Mouse (Mus musculus): ENCODE data around the gene Ccl1. TPM values are rescaled to one million over a fixed set of nuclear protein-coding genes. Genes with fewer than 3 reads are reported as not detected.

The Ccl1 gene
- polyA plus RNA-seq, 1 experiment from 2014 or later, result not detected

- H3K4me1 ChIP-seq, result no peaks in the 10 kb centered on the region
- no peak overlapping the region for H3K4me2 ChIP-seq
- H3K4me3 ChIP-seq (replicated peaks), result no peak overlapping the region
- H3K9me3 ChIP-seq (replicated peaks), result no peaks in the 10 kb centered on the region
- 35% methylated on average over 4 of the region's 4 CpGs for WGBS
- no peak overlapping the region for H3K27ac ChIP-seq
- no peak for ATAC-seq (replicated peaks; ENCODE audit: low FRiP score)
- no peaks in the 10 kb centered on the region for H3K36me3 ChIP-seq
- no peak overlapping the region for H3K9ac ChIP-seq
- H3K27me3 ChIP-seq, result peaks cover 29% of the 10 kb centered on the region
Measured at GRCm38 (mm10) chr11:82253421-82253820, 52.1 kb downstream of the Ccl1 start.

GRCm38 (mm10) chr11:82251251-82251650 lies 54.2 kb downstream of the Ccl1 start:
- Histone ChIP-seq H3K36me3 (no peaks in the 10 kb centered on the region), H3K9ac (no peak overlapping the region), H3K27me3 (peaks cover 17% of the 10 kb centered on the region), H3K4me1 (no peaks in the 10 kb centered on the region), H3K9me3 (replicated peaks) (no peaks in the 10 kb centered on the region), H3K27ac (no peak overlapping the region), H3K4me2 (no peak overlapping the region), H3K4me3 (replicated peaks) (no peak overlapping the region)
- 66% methylated on average over 6 of the region's 6 CpGs for whole genome bisulfite sequencing
- ATAC-seq (replicated peaks; ENCODE audit: low FRiP score), result no peak

- no peak for ATAC-seq (replicated peaks; ENCODE audit: low FRiP score)
- no peak overlapping the region for H3K4me3 ChIP-seq (replicated peaks)
- H3K9me3 ChIP-seq (replicated peaks), result no peaks in the 10 kb centered on the region
- 86% methylated on average over 6 of the region's 6 CpGs for WGBS
- H3K27me3 ChIP-seq, result peaks cover 9% of the 10 kb centered on the region; the same call in 1 of the 2 replicates
- no peaks in the 10 kb centered on the region for H3K4me1 ChIP-seq
- no peaks in the 10 kb centered on the region for H3K36me3 ChIP-seq
- H3K4me2 ChIP-seq, result no peak overlapping the region
- H3K9ac ChIP-seq, result no peak overlapping the region
- no peak overlapping the region for H3K27ac ChIP-seq
Measured at GRCm38 (mm10) chr11:82249945-82250344, 55.5 kb downstream of the Ccl1 start.

- Histone ChIP-seq H3K4me2 (no peak overlapping the region), H3K9me3 (replicated peaks) (no peaks in the 10 kb centered on the region), H3K4me1 (no peaks in the 10 kb centered on the region), H3K27me3 (peaks cover 35% of the 10 kb centered on the region), H3K36me3 (no peaks in the 10 kb centered on the region), H3K27ac (no peak overlapping the region), H3K4me3 (replicated peaks) (no peak overlapping the region), H3K9ac (no peak overlapping the region)
- WGBS, result 45% methylated on average over 5 of the region's 5 CpGs
- no peak for ATAC-seq (replicated peaks; ENCODE audit: low FRiP score)
Measured at GRCm38 (mm10) chr11:82237439-82237838, 68.1 kb downstream of the Ccl1 start.

- H3K27ac ChIP-seq, result no peak overlapping the region
- no peak for ATAC-seq (replicated peaks; ENCODE audit: low FRiP score)
- no peak overlapping the region for H3K9ac ChIP-seq
- peaks cover 44% of the 10 kb centered on the region for H3K27me3 ChIP-seq
- H3K9me3 ChIP-seq (replicated peaks), result no peaks in the 10 kb centered on the region
- no peak overlapping the region for H3K4me3 ChIP-seq (replicated peaks)
- H3K4me1 ChIP-seq, result no peaks in the 10 kb centered on the region
- WGBS, result 31% methylated on average over 2 of the region's 2 CpGs
- H3K36me3 ChIP-seq, result no peaks in the 10 kb centered on the region
- no peak overlapping the region for H3K4me2 ChIP-seq
Measured at GRCm38 (mm10) chr11:82235551-82236207, 69.8 kb downstream of the Ccl1 start.

- Histone ChIP-seq H3K27ac (no peak overlapping the region), H3K9me3 (replicated peaks) (no peaks in the 10 kb centered on the region), H3K36me3 (no peaks in the 10 kb centered on the region), H3K4me1 (no peaks in the 10 kb centered on the region), H3K4me3 (replicated peaks) (no peak overlapping the region), H3K27me3 (peaks cover 54% of the 10 kb centered on the region), H3K9ac (no peak overlapping the region), H3K4me2 (no peak overlapping the region)
- no peak for ATAC-seq (replicated peaks; ENCODE audit: low FRiP score)
- 57% methylated on average over 6 of the region's 6 CpGs for WGBS
Measured at GRCm38 (mm10) chr11:82233991-82234390, 71.5 kb downstream of the Ccl1 start.

GRCm38 (mm10) chr11:82226976-82227375 lies 78.5 kb downstream of the Ccl1 start:
- peaks cover 25% of the 10 kb centered on the region for H3K27me3 ChIP-seq
- ATAC-seq (replicated peaks; ENCODE audit: low FRiP score), result no peak
- WGBS, result 41% methylated on average over 9 of the region's 9 CpGs
- no peak overlapping the region for H3K4me3 ChIP-seq (replicated peaks)
- no peaks in the 10 kb centered on the region for H3K36me3 ChIP-seq
- H3K9me3 ChIP-seq (replicated peaks), result no peaks in the 10 kb centered on the region
- no peaks in the 10 kb centered on the region for H3K4me1 ChIP-seq
- no peak overlapping the region for H3K27ac ChIP-seq
- no peak overlapping the region for H3K4me2 ChIP-seq
- H3K9ac ChIP-seq, result no peak overlapping the region

- 81% methylated on average over 8 of the region's 8 CpGs for WGBS
- ATAC-seq (replicated peaks; ENCODE audit: low FRiP score), result no peak
Measured at GRCm38 (mm10) chr11:82225936-82226335, 79.6 kb downstream of the Ccl1 start.

GRCm38 (mm10) chr11:82216531-82216930 lies 89.0 kb downstream of the Ccl1 start:
- Histone ChIP-seq H3K27me3 (no peaks in the 10 kb centered on the region), H3K27ac (no peak overlapping the region), H3K36me3 (no peaks in the 10 kb centered on the region), H3K9ac (no peak overlapping the region), H3K4me1 (peaks cover 9% of the 10 kb centered on the region; the same call in 1 of the 2 replicates), H3K9me3 (replicated peaks) (no peaks in the 10 kb centered on the region), H3K4me3 (replicated peaks) (no peak overlapping the region), H3K4me2 (no peak overlapping the region)
- 49% methylated on average over 2 of the region's 2 CpGs for WGBS
- no peak for ATAC-seq (replicated peaks; ENCODE audit: low FRiP score)

More at GRCm38 (mm10) chr11:82225936-82226335, 79.6 kb downstream of the Ccl1 start:
- Histone ChIP-seq H3K4me3 (replicated peaks) (no peak overlapping the region), H3K36me3 (no peaks in the 10 kb centered on the region), H3K9ac (no peak overlapping the region), H3K4me1 (no peaks in the 10 kb centered on the region), H3K4me2 (no peak overlapping the region), H3K27ac (no peak overlapping the region), H3K9me3 (replicated peaks) (no peaks in the 10 kb centered on the region), H3K27me3 (peaks cover 20% of the 10 kb centered on the region)

- Histone ChIP-seq H3K27ac (no peak overlapping the region), H3K4me3 (replicated peaks) (no peak overlapping the region), H3K9ac (no peak overlapping the region), H3K4me2 (no peak overlapping the region), H3K4me1 (peaks cover 9% of the 10 kb centered on the region; the same call in 1 of the 2 replicates), H3K27me3 (no peaks in the 10 kb centered on the region), H3K9me3 (replicated peaks) (no peaks in the 10 kb centered on the region), H3K36me3 (no peaks in the 10 kb centered on the region)
- 69% methylated on average over 4 of the region's 4 CpGs for WGBS
- no peak for ATAC-seq (replicated peaks; ENCODE audit: low FRiP score)
Measured at GRCm38 (mm10) chr11:82214405-82214804, 91.1 kb downstream of the Ccl1 start.

GRCm38 (mm10) chr11:82206960-82207488 lies 98.5 kb downstream of the Ccl1 start:
- no peaks in the 10 kb centered on the region for H3K9me3 ChIP-seq (replicated peaks)
- WGBS, result 95% methylated on average over 2 of the region's 2 CpGs
- no peak overlapping the region for H3K9ac ChIP-seq
- no peak overlapping the region for H3K4me3 ChIP-seq (replicated peaks)
- H3K27ac ChIP-seq, result no peak overlapping the region
- no peak overlapping the region for H3K4me2 ChIP-seq
- H3K4me1 ChIP-seq, result no peaks in the 10 kb centered on the region
- H3K36me3 ChIP-seq, result no peaks in the 10 kb centered on the region
- ATAC-seq (replicated peaks; ENCODE audit: low FRiP score), result no peak
- no peaks in the 10 kb centered on the region for H3K27me3 ChIP-seq

- Histone ChIP-seq H3K4me3 (replicated peaks) (no peak overlapping the region), H3K4me2 (no peak overlapping the region), H3K9me3 (replicated peaks) (no peaks in the 10 kb centered on the region), H3K36me3 (no peaks in the 10 kb centered on the region), H3K27ac (no peak overlapping the region), H3K9ac (no peak overlapping the region), H3K4me1 (no peaks in the 10 kb centered on the region), H3K27me3 (no peaks in the 10 kb centered on the region)
- ATAC-seq (replicated peaks; ENCODE audit: low FRiP score), result no peak
- 86% methylated on average over 6 of the region's 6 CpGs for WGBS
Measured at GRCm38 (mm10) chr11:82205221-82205620, 100.3 kb downstream of the Ccl1 start.

- Histone ChIP-seq H3K9ac (no peak overlapping the region), H3K27me3 (no peaks in the 10 kb centered on the region), H3K36me3 (no peaks in the 10 kb centered on the region), H3K4me3 (replicated peaks) (no peak overlapping the region), H3K4me2 (no peak overlapping the region), H3K4me1 (no peaks in the 10 kb centered on the region), H3K9me3 (replicated peaks) (no peaks in the 10 kb centered on the region), H3K27ac (no peak overlapping the region)
- WGBS, result 82% methylated on average over 3 of the region's 3 CpGs
- ATAC-seq (replicated peaks; ENCODE audit: low FRiP score), result no peak
Measured at GRCm38 (mm10) chr11:82203706-82204105, 101.8 kb downstream of the Ccl1 start.
